24 mouse cellular contexts compared by ENCODE assay signal in genomic region chr7:114481008-114481407, GRCm38 (mm10).
DNase-seq lines count a peak whose midpoint lies in the region; ATAC-seq and TF ChIP-seq lines count a peak whose summit lies in the region.
"Had no signal": no experiment of that assay in that cellular context is flagged by ENCODE, and none has a peak within 500 bp of the region (broad histone marks: within the 10 kb centered on the region; RNA-seq: fewer than 3 reads in every experiment).

No protein-coding gene starts in this region.

- no peaks in the 10 kb centered on the region; the same call in 1 of the 2 replicates for H3K4me1 ChIP-seq in midbrain, embryonic 11.5 days (ENCODE audit: control insufficient read depth, insufficient read depth, low read length)
- H3K4me1 ChIP-seq in midbrain, embryonic 13.5 days (replicated peaks) = no peaks in the 10 kb centered on the region
- H3K4me1 ChIP-seq in CH12.LX (ENCODE audit: control insufficient read depth in 1 of 2, insufficient read depth in 2 of 2) = peaks cover 4 to 47% of the 10 kb centered on the region in 2 experiments; a peak in 3 of 4 replicates
- H3K4me1 ChIP-seq in small intestine, adult 2 months (ENCODE audit: control insufficient read depth, insufficient read depth, insufficient read length, low read length) = no peaks in the 10 kb centered on the region; the same call in 1 of the 2 replicates
- H3K4me1 ChIP-seq in stomach, postnatal 0 days (replicated peaks; ENCODE audit: control insufficient read depth, insufficient read depth) = no peaks in the 10 kb centered on the region
- H3K4me1 ChIP-seq: embryonic facial prominence, embryonic 13.5 days; embryonic facial prominence, embryonic 15.5 days; forebrain, embryonic 13.5 days; forebrain, embryonic 15.5 days had no signal

- TF ChIP-seq EP300 in CH12.LX (IDR thresholded peaks at IDR 0.05; ENCODE audit: low read length) = no peak
- TF ChIP-seq EP300 in stomach, postnatal 0 days (optimal IDR thresholded peaks at IDR 0.05) = no peak

- no peak for ATAC-seq in midbrain, embryonic 11.5 days (ENCODE audit: low FRiP score)
- no peak for ATAC-seq in midbrain, embryonic 13.5 days
- no peak for ATAC-seq in stomach, postnatal 0 days (ENCODE audit: low FRiP score, low TSS enrichment)
- no peak for ATAC-seq in granulocyte monocyte progenitor cell, adult 5-6 weeks (replicated peaks; ENCODE audit: poor library complexity, severe bottlenecking)
- ATAC-seq: forebrain, embryonic 13.5 days; forebrain, embryonic 15.5 days; forebrain, postnatal 0 days; Patski had no signal

- no peak overlapping the region for H3K4me2 ChIP-seq in midbrain, embryonic 11.5 days
- no peak overlapping the region for H3K4me2 ChIP-seq in midbrain, embryonic 13.5 days (replicated peaks)
- peak overlapping the region; percentile 46; the same call in 1 of the 2 replicates for H3K4me2 ChIP-seq in CH12.LX (ENCODE audit: insufficient read depth, low read depth, poor library complexity, severe bottlenecking)
- H3K4me2 ChIP-seq in stomach, postnatal 0 days (replicated peaks; ENCODE audit: low read depth) = no peak overlapping the region
- H3K4me2 ChIP-seq: embryonic facial prominence, embryonic 13.5 days; embryonic facial prominence, embryonic 15.5 days; forebrain, embryonic 13.5 days; forebrain, embryonic 15.5 days had no signal

- H3K27ac ChIP-seq in midbrain, embryonic 11.5 days (ENCODE audit: low read depth, low read length) = no peak overlapping the region
- H3K27ac ChIP-seq in midbrain, embryonic 13.5 days = no peak overlapping the region
- H3K27ac ChIP-seq in CH12.LX (ENCODE audit: insufficient read depth, low read depth) = peak overlapping the region; percentile 76
- peak overlapping the region; percentile 29; the same call in 1 of the 2 replicates for H3K27ac ChIP-seq in small intestine, adult 2 months (ENCODE audit: insufficient read depth, low read depth, low read length)
- no peak overlapping the region for H3K27ac ChIP-seq in stomach, postnatal 0 days (replicated peaks)
- H3K27ac ChIP-seq in layer of hippocampus, adult 2 months = no peak overlapping the region
- H3K27ac ChIP-seq: embryonic facial prominence, embryonic 13.5 days; embryonic facial prominence, embryonic 15.5 days; forebrain, embryonic 13.5 days; forebrain, embryonic 15.5 days had no signal

- 71% methylated on average over 1 of the region's 1 CpGs for WGBS in midbrain, embryonic 11.5 days
- WGBS in midbrain, embryonic 13.5 days = 91% methylated on average over 1 of the region's 1 CpGs
- WGBS in small intestine, adult 2 months = 23% methylated on average over 1 of the region's 1 CpGs
- WGBS in stomach, postnatal 0 days = 40% methylated on average over 1 of the region's 1 CpGs

- peaks cover 28% of the 10 kb centered on the region for H3K79me2 ChIP-seq in CH12.LX (replicated peaks; ENCODE audit: control insufficient read depth, extremely low read depth, insufficient read depth, poor library complexity, severe bottlenecking)

- no peaks in the 10 kb centered on the region for H3K9me3 ChIP-seq in midbrain, embryonic 11.5 days (ENCODE audit: control insufficient read depth, low read length)
- H3K9me3 ChIP-seq in midbrain, embryonic 13.5 days = no peaks in the 10 kb centered on the region
- no peaks in the 10 kb centered on the region for H3K9me3 ChIP-seq in CH12.LX (replicated peaks; ENCODE audit: low read length)
- H3K9me3 ChIP-seq in stomach, postnatal 0 days (ENCODE audit: control insufficient read depth, low read length) = no peaks in the 10 kb centered on the region
- H3K9me3 ChIP-seq: embryonic facial prominence, embryonic 13.5 days; embryonic facial prominence, embryonic 15.5 days; forebrain, embryonic 13.5 days; forebrain, embryonic 15.5 days had no signal

- dilution Hi-C loops in CH12.LX (cut with MboI; ENCODE audit: extremely low pct_ligation_motif_present, extremely low pct_unique_long_range_greater_than_20kb, low sequenced_read_pairs) = no loop called here

- peak; percentile 62 for DNase-seq in midbrain, embryonic 11.5 days (ENCODE audit: low spot score, missing footprints)
- DNase-seq in CH12.LX (ENCODE audit: extremely low read depth) = no peak
- peak; percentile 34 for DNase-seq in induced T-regulatory cell, adult 2 months (ENCODE audit: low read depth)
- no peak for DNase-seq in stomach, postnatal 0 days (ENCODE audit: low spot score)
- no peak for DNase-seq in layer of hippocampus, adult 2 months (ENCODE audit: low spot score in 2 of 2)
- DNase-seq: adrenal gland, adult 8-10 months; adrenal gland, postnatal 14 days; adrenal gland, postnatal 36 days; cerebellum, adult 11 months; cerebellum, adult 18-20 months; cerebellum, adult 8-10 months; cerebellum, adult 9-11 months; cerebellum, postnatal 14 days; cerebellum, postnatal 36 days; embryo, embryonic 11 days; forebrain, postnatal 0 days had no signal

- no peak for TF ChIP-seq POLR2A in CH12.LX (IDR thresholded peaks at IDR 0.05; ENCODE audit: low read depth, low read length)
- no peak for TF ChIP-seq POLR2A in small intestine, adult 2 months (IDR thresholded peaks at IDR 0.05; ENCODE audit: low read depth, low read length)

- TF ChIP-seq CTCF in CH12.LX (conservative IDR thresholded peaks at IDR 0.05 in 1 of 2, IDR thresholded peaks at IDR 0.05 in 1 of 2; ENCODE audit: low read depth in 2 of 2, low read length in 2 of 2) = no peak
- TF ChIP-seq CTCF in small intestine, adult 2 months (IDR thresholded peaks at IDR 0.05; ENCODE audit: extremely low read depth, insufficient read length, insufficient replicate concordance, low read depth, low read length) = no peak
- TF ChIP-seq CTCF in stomach, postnatal 0 days (IDR thresholded peaks at IDR 0.05; ENCODE audit: low read depth) = no peak
- TF ChIP-seq CTCF in layer of hippocampus, adult 2 months (conservative IDR thresholded peaks at IDR 0.05) = no peak

- H3K9ac ChIP-seq in midbrain, embryonic 11.5 days (ENCODE audit: low read length) = no peak overlapping the region
- H3K9ac ChIP-seq in midbrain, embryonic 13.5 days (replicated peaks) = no peak overlapping the region
- peak overlapping the region; percentile 76 for H3K9ac ChIP-seq in CH12.LX (ENCODE audit: insufficient read depth, low read depth)
- H3K9ac ChIP-seq in stomach, postnatal 0 days (ENCODE audit: low read length) = no peak overlapping the region
- H3K9ac ChIP-seq: embryonic facial prominence, embryonic 13.5 days; embryonic facial prominence, embryonic 15.5 days; forebrain, embryonic 13.5 days; forebrain, embryonic 15.5 days; forebrain, postnatal 0 days had no signal

- no peak for TF ChIP-seq RAD21 in CH12.LX (IDR thresholded peaks at IDR 0.05; ENCODE audit: low read depth, low read length)

- H3K36me3 ChIP-seq in midbrain, embryonic 11.5 days (ENCODE audit: control insufficient read depth, insufficient read depth, low read length) = no peaks in the 10 kb centered on the region
- H3K36me3 ChIP-seq in midbrain, embryonic 13.5 days = no peaks in the 10 kb centered on the region
- H3K36me3 ChIP-seq in CH12.LX (replicated peaks in 1 of 2; ENCODE audit: control insufficient read depth in 1 of 2, insufficient read depth in 1 of 2, low read length in 1 of 2) = no peaks in the 10 kb centered on the region
- no peaks in the 10 kb centered on the region for H3K36me3 ChIP-seq in small intestine, adult 2 months (ENCODE audit: control insufficient read depth, insufficient read depth, low read length)
- no peaks in the 10 kb centered on the region for H3K36me3 ChIP-seq in stomach, postnatal 0 days (ENCODE audit: control insufficient read depth, insufficient read depth, low read length)
- H3K36me3 ChIP-seq: embryonic facial prominence, embryonic 13.5 days; embryonic facial prominence, embryonic 15.5 days; forebrain, embryonic 15.5 days had no signal

- no peak overlapping the region for H3K4me3 ChIP-seq in midbrain, embryonic 11.5 days (ENCODE audit: low read depth, low read length)
- no peak overlapping the region for H3K4me3 ChIP-seq in midbrain, embryonic 13.5 days (replicated peaks)
- H3K4me3 ChIP-seq in CH12.LX (replicated peaks in 1 of 3; ENCODE audit: low read depth in 2 of 3, low read length in 2 of 3, poor library complexity in 1 of 3) = peak overlapping the region in 1 of 3 experiments; percentile 38
- no peak overlapping the region for H3K4me3 ChIP-seq in small intestine, adult 2 months (ENCODE audit: low read depth, low read length)
- H3K4me3 ChIP-seq in stomach, postnatal 0 days (ENCODE audit: low read depth, low read length) = no peak overlapping the region
- H3K4me3 ChIP-seq in layer of hippocampus, adult 2 months = no peak overlapping the region
- H3K4me3 ChIP-seq: embryonic facial prominence, embryonic 13.5 days; embryonic facial prominence, embryonic 15.5 days; forebrain, embryonic 13.5 days; forebrain, embryonic 15.5 days had no signal

- in situ Hi-C loops in CH12.LX (cut with MboI; ENCODE audit: low pct_ligation_motif_present, low pct_unique_long_range_greater_than_20kb, low sequenced_read_pairs) = no loop called here

- no peaks in the 10 kb centered on the region for H3K27me3 ChIP-seq in midbrain, embryonic 11.5 days (ENCODE audit: control insufficient read depth, insufficient read depth, low read length)
- no peaks in the 10 kb centered on the region for H3K27me3 ChIP-seq in midbrain, embryonic 13.5 days
- H3K27me3 ChIP-seq in CH12.LX (replicated peaks) = no peaks in the 10 kb centered on the region
- H3K27me3 ChIP-seq in small intestine, adult 2 months (ENCODE audit: control insufficient read depth, insufficient read depth, low read length) = no peaks in the 10 kb centered on the region
- no peaks in the 10 kb centered on the region for H3K27me3 ChIP-seq in stomach, postnatal 0 days (ENCODE audit: control insufficient read depth, insufficient read depth, low read length)
- H3K27me3 ChIP-seq: embryonic facial prominence, embryonic 13.5 days; embryonic facial prominence, embryonic 15.5 days; forebrain, embryonic 13.5 days; forebrain, embryonic 15.5 days; Patski had no signal

TF ChIP-seq in CH12.LX, 34 proteins besides CTCF, POLR2A, EP300 and RAD21:
- TF ChIP-seq PAX5 (IDR thresholded peaks at IDR 0.05; ENCODE audit: low read length) (no peak), CHD2 (IDR thresholded peaks at IDR 0.05; ENCODE audit: low read length) (no peak), SMC3 (IDR thresholded peaks at IDR 0.05; ENCODE audit: low read depth, low read length) (no peak), ZC3H11A (IDR thresholded peaks at IDR 0.05; ENCODE audit: low read depth, low read length) (no peak), IRF4 (IDR thresholded peaks at IDR 0.05; ENCODE audit: low read depth, low read length) (no peak), POLR2AphosphoS2 (IDR thresholded peaks at IDR 0.05; ENCODE audit: low read depth, low read length) (no peak), ETS1 (conservative IDR thresholded peaks at IDR 0.05; ENCODE audit: low read depth, low read length) (no peak), TBP (conservative IDR thresholded peaks at IDR 0.05; ENCODE audit: low read depth, low read length) (no peak), USF1 (IDR thresholded peaks at IDR 0.05; ENCODE audit: low read depth, low read length) (no peak), HCFC1 (IDR thresholded peaks at IDR 0.05; ENCODE audit: low read depth, low read length) (no peak), SIN3A (IDR thresholded peaks at IDR 0.05; ENCODE audit: low read length) (no peak), E2F4 (IDR thresholded peaks at IDR 0.05; ENCODE audit: insufficient replicate concordance, low read depth, low read length) (no peak), ELF1 (IDR thresholded peaks at IDR 0.05; ENCODE audit: low read depth, low read length) (no peak)
TF ChIP-seq in CH12.LX: peak in this region for 0.

Comparison
In these comparisons a context has a peak if more than half of its experiments do, and no peak if none do; other contexts are left out.
1. DNase-seq: peak in midbrain, embryonic 11.5 days (single experiment) and induced T-regulatory cell, adult 2 months (single experiment); none in CH12.LX (single experiment), stomach, postnatal 0 days (single experiment) and layer of hippocampus, adult 2 months (0 of 2).
2. H3K27ac ChIP-seq: peak in CH12.LX (single experiment) and small intestine, adult 2 months (single experiment); none in midbrain, embryonic 11.5 days (single experiment), midbrain, embryonic 13.5 days (single experiment), stomach, postnatal 0 days (single experiment) and layer of hippocampus, adult 2 months (single experiment).